Mouse (Mus musculus) hindbrain, postnatal 0 days (tissue): ENCODE measurements around the gene Ptprh. TPM values are rescaled to one million over a fixed set of nuclear protein-coding genes. Genes with fewer than 3 reads are reported as not detected.

Experiments used
- ATAC-seq: fragments of 200-750 bp; cut with Nextera tagmentation; 2 replicates; pipeline ENCODE4 v1.8.0; 2017; ENCODE audit warnings: mild to moderate bottlenecking, moderate TSS enrichment, moderate library complexity
- DNase-seq: peaks from one replicate; pipeline ENCODE4 v3.0.0-alpha.2; 2015; ENCODE audit warnings: low spot score
- H3K27ac ChIP-seq: fragments of 300-500 bp; sonication (generic); 2 replicates; pipeline ENCODE4 v1.5.1; 2014; ENCODE audit warnings: mild to moderate bottlenecking
- H3K27me3 ChIP-seq: fragments of 300-500 bp; sonication (generic); 2 replicates; pipeline ENCODE4 v1.6.1; 2014; ENCODE audit warnings: low read length, mixed read lengths; ENCODE audit not compliant: insufficient read depth
- H3K36me3 ChIP-seq: fragments of 300-500 bp; sonication (generic); 2 replicates; pipeline ENCODE4 v1.6.1; 2014; ENCODE audit warnings: low read length, mixed read lengths; ENCODE audit not compliant: insufficient read depth
- H3K4me1 ChIP-seq: fragments of 300-500 bp; sonication (generic); 2 replicates; pipeline ENCODE4 v1.6.1; 2014; ENCODE audit warnings: antibody characterized with exemption, low read length, mixed read lengths; ENCODE audit not compliant: insufficient read depth
- H3K4me2 ChIP-seq: fragments of 300-500 bp; sonication (generic); 2 replicates; pipeline ENCODE4 v1.6.1; 2014; ENCODE audit warnings: low read depth, mild to moderate bottlenecking, low read length, moderate library complexity, mixed read lengths
- H3K4me3 ChIP-seq: fragments of 300-500 bp; sonication (generic); 2 replicates; pipeline ENCODE4 v1.5.1; 2014; ENCODE audit warnings: low read length
- H3K9ac ChIP-seq: fragments of 300-500 bp; sonication (generic); replicated peaks from 2 replicates; pipeline ENCODE4 v1.6.1; 2014; ENCODE audit warnings: mild to moderate bottlenecking, low read length, moderate library complexity, mixed read lengths
- H3K9me3 ChIP-seq: fragments of 300-500 bp; sonication (generic); 2 replicates; pipeline ENCODE4 v1.6.1; 2016; ENCODE audit warnings: low read length, mixed read lengths
- CTCF ChIP-seq: IDR thresholded peaks from 2 replicates; pipeline ENCODE4 v1.5.1; 2016; ENCODE audit warnings: antibody characterized with exemption, control low read depth, low read depth
- WGBS: fragments of 180-500 bp; shearing (Covaris S2); extraction: QIAGEN DNeasy Blood & Tissue Kit; methylation state at CpG from one replicate; pipeline ENCODE4 v1.1.7; 2014; 5-methylcytosine and 5-hydroxymethylcytosine counted together
- polyA plus RNA-seq: library from polyadenylated mRNA; unstranded; fragments of >200 nt; fragmentation: Nextera tagmentation; extraction: Ambion mirVana; gene quantifications from 2 replicates; pipeline ENCODE4 v1.2.1, GENCODE M21; 2015
- total RNA-seq: library from RNA; depleted of rRNA; stranded (reverse); fragments of >200 nt; gene quantifications from 2 replicates; pipeline ENCODE4 v1.2.3, GENCODE M21; 2014

Gene Ptprh
- total and polyA plus RNA-seq, 2 experiments from 2014 or later, result 0.74 to 0.99 TPM

- WGBS, result 75% methylated on average over 8 of the region's 8 CpGs
- no peak overlapping the region for H3K27ac ChIP-seq
- DNase-seq, result no peak
- no peaks in the 10 kb centered on the region for H3K4me1 ChIP-seq
- no peak overlapping the region for H3K9ac ChIP-seq
- no peak for ATAC-seq
- no peaks in the 10 kb centered on the region for H3K36me3 ChIP-seq
- no peak for TF ChIP-seq CTCF
- no peak overlapping the region for H3K4me2 ChIP-seq
- no peaks in the 10 kb centered on the region for H3K27me3 ChIP-seq
- no peaks in the 10 kb centered on the region for H3K9me3 ChIP-seq
- H3K4me3 ChIP-seq, result no peak overlapping the region
These were observed 92.2 kb downstream of the Ptprh start for GRCm38 (mm10) chr7:4511489-4512224.

- peak; percentile 82 for ATAC-seq
These were observed 93.8 kb downstream of the Ptprh start for GRCm38 (mm10) chr7:4509863-4510608.

GRCm38 (mm10) chr7:4508739-4509116 is 95.1 kb downstream of the Ptprh start:
- H3K27ac ChIP-seq, result no peak overlapping the region
- 94% methylated on average over 8 of the region's 8 CpGs for WGBS
- no peak for DNase-seq
- H3K27me3 ChIP-seq, result no peaks in the 10 kb centered on the region
- no peak overlapping the region for H3K4me3 ChIP-seq
- no peak for ATAC-seq
- H3K4me2 ChIP-seq, result no peak overlapping the region
- TF ChIP-seq CTCF, result no peak
- H3K36me3 ChIP-seq, result no peaks in the 10 kb centered on the region
- H3K9ac ChIP-seq, result no peak overlapping the region
- no peaks in the 10 kb centered on the region for H3K4me1 ChIP-seq
- no peaks in the 10 kb centered on the region for H3K9me3 ChIP-seq

More at GRCm38 (mm10) chr7:4509863-4510608, 93.8 kb downstream of the Ptprh start:
- Histone ChIP-seq H3K36me3 (no peaks in the 10 kb centered on the region), H3K4me1 (no peaks in the 10 kb centered on the region), H3K9ac (no peak overlapping the region), H3K9me3 (no peaks in the 10 kb centered on the region), H3K4me2 (no peak overlapping the region), H3K4me3 (no peak overlapping the region), H3K27me3 (no peaks in the 10 kb centered on the region), H3K27ac (no peak overlapping the region)
- peak; percentile 82 for DNase-seq
- 8% methylated on average over 24 of the region's 24 CpGs for WGBS
- peak; percentile 80 for TF ChIP-seq CTCF

GRCm38 (mm10) chr7:4508062-4508738 is 95.6 kb downstream of the Ptprh start:
- no peak for DNase-seq
- TF ChIP-seq CTCF, result peak; percentile 53
- H3K27me3 ChIP-seq, result no peaks in the 10 kb centered on the region
- H3K4me1 ChIP-seq, result no peaks in the 10 kb centered on the region
- no peak overlapping the region for H3K27ac ChIP-seq
- H3K4me2 ChIP-seq, result no peak overlapping the region
- ATAC-seq, result no peak
- H3K4me3 ChIP-seq, result no peak overlapping the region
- WGBS, result 77% methylated on average over 22 of the region's 32 CpGs
- no peaks in the 10 kb centered on the region for H3K9me3 ChIP-seq
- H3K9ac ChIP-seq, result no peak overlapping the region
- H3K36me3 ChIP-seq, result no peaks in the 10 kb centered on the region

GRCm38 (mm10) chr7:4507220-4507619 is 96.6 kb downstream of the Ptprh start:
- H3K27ac ChIP-seq, result no peak overlapping the region
- H3K4me1 ChIP-seq, result no peaks in the 10 kb centered on the region
- H3K4me3 ChIP-seq, result no peak overlapping the region
- H3K4me2 ChIP-seq, result no peak overlapping the region
- H3K9me3 ChIP-seq, result no peaks in the 10 kb centered on the region
- TF ChIP-seq CTCF, result no peak
- H3K36me3 ChIP-seq, result no peaks in the 10 kb centered on the region
- ATAC-seq (no peak), DNase-seq (no peak)
- no peak overlapping the region for H3K9ac ChIP-seq
- no peaks in the 10 kb centered on the region for H3K27me3 ChIP-seq
- 50% methylated on average over 3 of the region's 4 CpGs for WGBS

- Histone ChIP-seq H3K27me3 (no peaks in the 10 kb centered on the region), H3K4me2 (no peak overlapping the region), H3K4me1 (peaks cover 9% of the 10 kb centered on the region), H3K36me3 (no peaks in the 10 kb centered on the region), H3K9ac (no peak overlapping the region), H3K9me3 (no peaks in the 10 kb centered on the region), H3K4me3 (no peak overlapping the region), H3K27ac (no peak overlapping the region)
- 51% methylated on average over 11 of the region's 11 CpGs for WGBS
- ATAC-seq, result no peak
- DNase-seq, result no peak
- no peak for TF ChIP-seq CTCF
These were observed 99.0 kb downstream of the Ptprh start for GRCm38 (mm10) chr7:4504646-4505435.
